Mouse (Mus musculus) CH12.LX (cell line): Measurements from ENCODE around the gene Zfp791. TPM values are rescaled to one million over a fixed set of nuclear protein-coding genes. Genes with fewer than 3 reads are reported as not detected.
"Not testable (repeated sequence)": the region's sequence is repeated elsewhere in the genome, so short reads cannot be mapped to it uniquely, and the experiment has no call there.

Experiments
- DNase-seq: peaks from one replicate; pipeline ENCODE4 v3.0.0-alpha.2; 2013; ENCODE audit errors: extremely low read depth
- H3K27ac ChIP-seq: 2 replicates; pipeline ENCODE4 v1.5.1; 2012; ENCODE audit warnings: low read depth, mild to moderate bottlenecking, control low read depth, moderate library complexity; ENCODE audit not compliant: insufficient read depth
- H3K27me3 ChIP-seq: replicated peaks from 2 replicates; pipeline ENCODE3; 2012; ENCODE audit warnings: inconsistent platforms
- H3K36me3 ChIP-seq, 2 experiments: replicated peaks in 1 of 2; 2 replicates each; pipeline versions ENCODE3 to v1.6.1; 2012; ENCODE audit warnings: inconsistent platforms in 1 of 2, low read length in 1 of 2, mild to moderate bottlenecking in 1 of 2, mixed read lengths in 1 of 2, moderate library complexity in 1 of 2; ENCODE audit not compliant: control insufficient read depth in 1 of 2, insufficient read depth in 1 of 2
- H3K4me1 ChIP-seq, 2 experiments: 2 replicates each; pipeline ENCODE4 v1.6.1; 2012; ENCODE audit warnings: inconsistent platforms in 1 of 2, moderate library complexity in 1 of 2; ENCODE audit not compliant: insufficient read depth in 2 of 2, control insufficient read depth in 1 of 2
- H3K4me2 ChIP-seq: 2 replicates; pipeline ENCODE4 v1.6.1; 2012; ENCODE audit warnings: low read depth, mild to moderate bottlenecking, control low read depth; ENCODE audit not compliant: poor library complexity, insufficient read depth, severe bottlenecking
- H3K4me3 ChIP-seq, 3 experiments: fragments of 150-350 bp in 1 of 3; sonication (generic) in 1 of 3; replicated peaks in 1 of 3; 2 replicates each; pipeline versions ENCODE3 to v1.5.1; 2011 to 2012; ENCODE audit warnings: low read depth in 2 of 3, low read length in 2 of 3, mild to moderate bottlenecking in 2 of 3, moderate library complexity in 2 of 3, control low read depth in 1 of 3, improper control_type of control experiment in 1 of 3, inconsistent platforms in 1 of 3, mixed read lengths in 1 of 3; ENCODE audit not compliant: poor library complexity in 1 of 3
- H3K79me2 ChIP-seq: replicated peaks from 2 replicates; pipeline ENCODE4 v1.6.1; 2012; ENCODE audit warnings: mild to moderate bottlenecking, moderate library complexity; ENCODE audit not compliant: control insufficient read depth, poor library complexity, insufficient read depth, severe bottlenecking; ENCODE audit errors: extremely low read depth
- H3K9ac ChIP-seq: 2 replicates; pipeline ENCODE4 v1.6.1; 2012; ENCODE audit warnings: low read depth, mild to moderate bottlenecking, control low read depth, moderate library complexity; ENCODE audit not compliant: insufficient read depth
- H3K9me3 ChIP-seq: replicated peaks from 2 replicates; pipeline ENCODE3; 2012; ENCODE audit warnings: low read length, inconsistent platforms, mixed read lengths
- BHLHE40 ChIP-seq: IDR thresholded peaks from 2 replicates; pipeline ENCODE4 v1.6.1; 2011; ENCODE audit warnings: mild to moderate bottlenecking, low read depth, low read length, improper control_type of control experiment
- CHD1 ChIP-seq: IDR thresholded peaks from 2 replicates; pipeline ENCODE4 v1.6.1; 2012; ENCODE audit warnings: low read depth, low read length, improper control_type of control experiment, inconsistent platforms
- CHD2 ChIP-seq: IDR thresholded peaks from 2 replicates; pipeline ENCODE4 v1.6.1; 2011; ENCODE audit warnings: low read length, improper control_type of control experiment
- CTCF ChIP-seq, 2 experiments: IDR thresholded peaks in 1 of 2; conservative IDR thresholded peaks in 1 of 2; 2 replicates each; pipeline ENCODE4 v1.5.1; 2011 to 2012; ENCODE audit warnings: low read depth in 2 of 2, low read length in 2 of 2, improper control_type of control experiment in 1 of 2, inconsistent platforms in 1 of 2, mild to moderate bottlenecking in 1 of 2, moderate library complexity in 1 of 2
- E2F4 ChIP-seq: IDR thresholded peaks from 2 replicates; pipeline ENCODE4 v1.6.1; 2011; ENCODE audit warnings: low read depth, low read length, improper control_type of control experiment; ENCODE audit not compliant: insufficient replicate concordance
- EP300 ChIP-seq: IDR thresholded peaks from 2 replicates; pipeline ENCODE4 v1.6.1; 2011; ENCODE audit warnings: low read length, improper control_type of control experiment
- ETS1 ChIP-seq: conservative IDR thresholded peaks from 2 replicates; pipeline ENCODE4 v1.6.1; 2012; ENCODE audit warnings: low read depth, mild to moderate bottlenecking, inconsistent platforms, low read length, improper control_type of control experiment, moderate library complexity
- HCFC1 ChIP-seq: IDR thresholded peaks from 2 replicates; pipeline ENCODE4 v1.6.1; 2012; ENCODE audit warnings: low read depth, mild to moderate bottlenecking, inconsistent platforms, low read length, improper control_type of control experiment
- IRF4 ChIP-seq: IDR thresholded peaks from 2 replicates; pipeline ENCODE4 v1.6.1; 2014; ENCODE audit warnings: low read depth, mild to moderate bottlenecking, inconsistent platforms, low read length, improper control_type of control experiment
- JUN ChIP-seq: IDR thresholded peaks from 2 replicates; pipeline ENCODE4 v1.6.1; 2011; ENCODE audit warnings: low read depth, mild to moderate bottlenecking, low read length, improper control_type of control experiment, moderate library complexity; ENCODE audit not compliant: insufficient read depth
- JUND ChIP-seq: conservative IDR thresholded peaks from 2 replicates; pipeline ENCODE4 v1.6.1; 2011; ENCODE audit warnings: low read depth, low read length, improper control_type of control experiment
- KAT2A ChIP-seq: IDR thresholded peaks from 2 replicates; pipeline ENCODE4 v1.6.1; 2012; ENCODE audit warnings: low read length, improper control_type of control experiment, inconsistent platforms; ENCODE audit not compliant: insufficient replicate concordance
- MAFK ChIP-seq: IDR thresholded peaks from 2 replicates; pipeline ENCODE4 v1.6.1; 2011; ENCODE audit warnings: low read length, improper control_type of control experiment; ENCODE audit not compliant: insufficient replicate concordance
- MAZ ChIP-seq: IDR thresholded peaks from 2 replicates; pipeline ENCODE4 v1.6.1; 2012; ENCODE audit warnings: low read depth, mild to moderate bottlenecking, inconsistent platforms, low read length, improper control_type of control experiment, moderate library complexity
- MXI1 ChIP-seq: IDR thresholded peaks from 2 replicates; pipeline ENCODE4 v1.6.1; 2011; ENCODE audit warnings: mild to moderate bottlenecking, low read depth, low read length, improper control_type of control experiment
- NELFE ChIP-seq: IDR thresholded peaks from 2 replicates; pipeline ENCODE4 v1.6.1; 2011; ENCODE audit warnings: low read depth, low read length, improper control_type of control experiment
- PAX5 ChIP-seq: IDR thresholded peaks from 2 replicates; pipeline ENCODE4 v1.6.1; 2012; ENCODE audit warnings: low read length, inconsistent platforms, mixed read lengths
- POLR2A ChIP-seq: IDR thresholded peaks from 2 replicates; pipeline ENCODE4 v1.6.1; 2011; ENCODE audit warnings: low read depth, mild to moderate bottlenecking, improper control_type of control experiment, low read length
- POLR2AphosphoS2 ChIP-seq: IDR thresholded peaks from 2 replicates; pipeline ENCODE4 v1.6.1; 2011; ENCODE audit warnings: low read depth, low read length, improper control_type of control experiment
- SIN3A ChIP-seq: IDR thresholded peaks from 2 replicates; pipeline ENCODE4 v1.6.1; 2012; ENCODE audit warnings: low read length, improper control_type of control experiment, inconsistent platforms
- TBP ChIP-seq: conservative IDR thresholded peaks from 2 replicates; pipeline ENCODE4 v1.6.1; 2011; ENCODE audit warnings: low read depth, low read length, improper control_type of control experiment
- TCF12 ChIP-seq: IDR thresholded peaks from 2 replicates; pipeline ENCODE4 v1.6.1; 2014; ENCODE audit warnings: low read depth, mild to moderate bottlenecking, inconsistent platforms, low read length, improper control_type of control experiment
- UBTF ChIP-seq: IDR thresholded peaks from 2 replicates; pipeline ENCODE4 v1.6.1; 2012; ENCODE audit warnings: low read depth, mild to moderate bottlenecking, inconsistent platforms, low read length, improper control_type of control experiment, moderate library complexity
- ZKSCAN1 ChIP-seq: IDR thresholded peaks from 2 replicates; pipeline ENCODE4 v1.6.1; 2012; ENCODE audit warnings: low read depth, inconsistent platforms, low read length, improper control_type of control experiment, borderline replicate concordance
- ZMIZ1 ChIP-seq: IDR thresholded peaks from 2 replicates; pipeline ENCODE4 v1.6.1; 2012; ENCODE audit warnings: low read depth, mild to moderate bottlenecking, inconsistent platforms, low read length, improper control_type of control experiment
- ZNF384 ChIP-seq: IDR thresholded peaks from 2 replicates; pipeline ENCODE4 v1.6.1; 2012; ENCODE audit warnings: low read depth, low read length, improper control_type of control experiment, inconsistent platforms
- dilution Hi-C: fragments of 300-500 bp; cut with MboI; formaldehyde crosslinking; loops from 2 replicates; pipeline ENCODE4 v1.14.3; 2020; ENCODE audit warnings: low sequenced_read_pairs; ENCODE audit not compliant: extremely low pct_unique_long_range_greater_than_20kb, extremely low pct_ligation_motif_present
- in situ Hi-C: fragments of 300-500 bp; cut with MboI; formaldehyde crosslinking; loops from 3 replicates; pipeline ENCODE4 v1.14.3; 2019; ENCODE audit warnings: low sequenced_read_pairs, low pct_ligation_motif_present, low pct_unique_long_range_greater_than_20kb, mixed read lengths
- polyA plus RNA-seq: library from polyadenylated mRNA; unstranded; fragments of >175 nt; gene quantifications from 2 replicates; pipeline ENCODE4 v1.2.1, GENCODE M21; 2012; ENCODE audit warnings: low read depth; ENCODE audit not compliant: insufficient read length
- total RNA-seq, 2 experiments: library from RNA; depleted of rRNA; stranded (reverse); fragments of 300-350 nt in 1 of 2; fragments of >200 nt in 1 of 2; gene quantifications; 2 replicates each; pipeline ENCODE4 v1.2.3; 2012 to 2014

Zfp791 gene
- total and polyA plus RNA-seq, 3 experiments = 0.81 to 1.1 (median 0.98) TPM

GRCm38 (mm10) chr8:85132335-85132734 is 9.4 kb upstream of the Zfp791 start:
- DNase-seq = no peak
- H3K36me3 ChIP-seq = no peaks in the 10 kb centered on the region
- no peaks in the 10 kb centered on the region for H3K4me1 ChIP-seq
- H3K27ac ChIP-seq = no peak overlapping the region
- no peak overlapping the region for H3K9ac ChIP-seq
- H3K4me3 ChIP-seq = no peak overlapping the region
- H3K79me2 ChIP-seq = no peaks in the 10 kb centered on the region
- H3K27me3 ChIP-seq = no peaks in the 10 kb centered on the region
- dilution Hi-C loops = no loop called here
- TF ChIP-seq NELFE (no peak), UBTF (no peak), IRF4 (no peak), POLR2AphosphoS2 (no peak), EP300 (no peak), TCF12 (no peak), POLR2A (no peak), MXI1 (no peak), MAFK (no peak), ZKSCAN1 (no peak), SIN3A (no peak), CHD1 (no peak), ZNF384 (no peak), CHD2 (no peak), MAZ (no peak), HCFC1 (no peak)
- peaks cover 3% of the 10 kb centered on the region for H3K9me3 ChIP-seq
- in situ Hi-C loops = no loop called here
- no peak overlapping the region for H3K4me2 ChIP-seq

- Histone ChIP-seq H3K4me1 (peaks cover 0 to 4% of the 10 kb centered on the region in 2 experiments; a peak in 2 of 4 replicates), H3K79me2 (no peaks in the 10 kb centered on the region), H3K36me3 (no peaks in the 10 kb centered on the region), H3K27me3 (peaks cover 3% of the 10 kb centered on the region), H3K9me3 (no peaks in the 10 kb centered on the region), H3K4me2 (no peak overlapping the region), H3K4me3 (no peak overlapping the region), H3K9ac (no peak overlapping the region), H3K27ac (no peak overlapping the region)
- TF ChIP-seq POLR2A = no peak
- TF ChIP-seq MAZ = no peak
- no peak for TF ChIP-seq PAX5
- TF ChIP-seq EP300 = no peak
- no peak for TF ChIP-seq JUN
- TF ChIP-seq ZMIZ1 = no peak
- TF ChIP-seq CTCF (conservative IDR thresholded peaks at IDR 0.05 in 1 of 2, IDR thresholded peaks at IDR 0.05 in 1 of 2; ENCODE audit: low read depth in 2 of 2, low read length in 2 of 2) = no peak
- no peak for TF ChIP-seq BHLHE40
- TF ChIP-seq ETS1 = no peak
- TF ChIP-seq POLR2AphosphoS2 = no peak
- no peak for TF ChIP-seq TBP
- no peak for TF ChIP-seq JUND
- no peak for TF ChIP-seq UBTF
- TF ChIP-seq NELFE = no peak
- no peak for TF ChIP-seq E2F4
- no peak for TF ChIP-seq CHD2
- no peak for TF ChIP-seq CHD1
- TF ChIP-seq ZKSCAN1 = no peak
- no peak for TF ChIP-seq KAT2A
- dilution Hi-C loops = no loop called here
- no peak for DNase-seq
- in situ Hi-C loops = no loop called here
These were observed 796 bp upstream of the Zfp791 start for GRCm38 (mm10) chr8:85123691-85124090.

GRCm38 (mm10) chr8:85120251-85120650 is 2.6 kb downstream of the Zfp791 start:
- H3K27me3 ChIP-seq, dilution Hi-C loops, H3K9me3 ChIP-seq, H3K9ac ChIP-seq, H3K36me3 ChIP-seq, H3K4me2 ChIP-seq, in situ Hi-C loops, H3K79me2 ChIP-seq, H3K27ac ChIP-seq, H3K4me3 ChIP-seq, DNase-seq: not testable (repeated sequence)
- H3K4me1 ChIP-seq = peaks cover 0 to 11% of the 10 kb centered on the region in 2 experiments; a peak in 2 of 4 replicates
